Mouse (Mus musculus) forebrain, embryonic 16.5 days (tissue): ENCODE measurements around the gene Neurl1b. TPM values are rescaled to one million over a fixed set of nuclear protein-coding genes. Genes with fewer than 3 reads are reported as not detected.

ENCODE experiments used
- ATAC-seq: fragments of 200-750 bp; cut with Nextera tagmentation; 2 replicates; pipeline ENCODE4 v1.8.0; 2017; ENCODE audit warnings: mild to moderate bottlenecking, moderate library complexity
- H3K27ac ChIP-seq: fragments of 300-500 bp; sonication (generic); 2 replicates; pipeline ENCODE4 v1.5.1; 2014; ENCODE audit warnings: low read length, control low read depth
- H3K27me3 ChIP-seq: fragments of 300-500 bp; sonication (generic); replicated peaks from 2 replicates; pipeline ENCODE4 v1.6.1; 2014; ENCODE audit warnings: low read length; ENCODE audit not compliant: control insufficient read depth, insufficient read depth
- H3K36me3 ChIP-seq: fragments of 300-500 bp; sonication (generic); 2 replicates; pipeline ENCODE4 v1.6.1; 2014; ENCODE audit not compliant: control insufficient read depth, insufficient read depth
- H3K4me1 ChIP-seq: fragments of 300-500 bp; sonication (generic); replicated peaks from 2 replicates; pipeline ENCODE4 v1.6.1; 2014; ENCODE audit warnings: low read length; ENCODE audit not compliant: control insufficient read depth, insufficient read depth
- H3K4me2 ChIP-seq: fragments of 300-500 bp; sonication (generic); 2 replicates; pipeline ENCODE4 v1.6.1; 2014; ENCODE audit warnings: mild to moderate bottlenecking, low read length, control low read depth
- H3K4me3 ChIP-seq: fragments of 300-500 bp; sonication (generic); replicated peaks from 2 replicates; pipeline ENCODE4 v1.5.1; 2014; ENCODE audit warnings: mild to moderate bottlenecking, low read length, control low read depth
- H3K9ac ChIP-seq: fragments of 300-500 bp; sonication (generic); replicated peaks from 2 replicates; pipeline ENCODE4 v1.6.1; 2014; ENCODE audit warnings: low read depth, low read length, control low read depth
- H3K9me3 ChIP-seq: fragments of 300-500 bp; sonication (generic); 2 replicates; pipeline ENCODE4 v1.6.1; 2016; ENCODE audit warnings: low read length; ENCODE audit not compliant: control insufficient read depth
- WGBS: fragments of 180-500 bp; shearing (Covaris S2); extraction: QIAGEN DNeasy Blood & Tissue Kit; methylation state at CpG from one replicate; pipeline ENCODE4 v1.1.7; 2014; 5-methylcytosine and 5-hydroxymethylcytosine counted together
- polyA plus RNA-seq: library from polyadenylated mRNA; unstranded; fragments of >200 nt; fragmentation: Nextera tagmentation; extraction: Ambion mirVana; gene quantifications from 2 replicates; pipeline ENCODE4 v1.2.1, GENCODE M21; 2015

Neurl1b gene
- polyA plus RNA-seq, 1 experiment from 2014 or later = 4.1 TPM

- ATAC-seq = no peak
- H3K4me1 ChIP-seq = no peaks in the 10 kb centered on the region
- no peaks in the 10 kb centered on the region for H3K36me3 ChIP-seq
- WGBS = 66% methylated on average over 2 of the region's 2 CpGs
- H3K27me3 ChIP-seq = no peaks in the 10 kb centered on the region
- no peak overlapping the region for H3K4me3 ChIP-seq
- H3K9ac ChIP-seq = no peak overlapping the region
- H3K27ac ChIP-seq = no peak overlapping the region
- 0 out of 2 replicates have a peak, but pooled peaks cover 2% of the 10 kb centered on the region for H3K9me3 ChIP-seq
- H3K4me2 ChIP-seq = no peak overlapping the region
Measured at GRCm38 (mm10) chr17:26490910-26491309, 76.3 kb downstream of the Neurl1b start.

- WGBS = 89% methylated on average over 3 of the region's 3 CpGs
- 0 out of 2 replicates have a peak, but pooled peaks cover 2% of the 10 kb centered on the region for H3K9me3 ChIP-seq
Measured at GRCm38 (mm10) chr17:26492246-26492645, 77.6 kb downstream of the Neurl1b start.

DNA sequence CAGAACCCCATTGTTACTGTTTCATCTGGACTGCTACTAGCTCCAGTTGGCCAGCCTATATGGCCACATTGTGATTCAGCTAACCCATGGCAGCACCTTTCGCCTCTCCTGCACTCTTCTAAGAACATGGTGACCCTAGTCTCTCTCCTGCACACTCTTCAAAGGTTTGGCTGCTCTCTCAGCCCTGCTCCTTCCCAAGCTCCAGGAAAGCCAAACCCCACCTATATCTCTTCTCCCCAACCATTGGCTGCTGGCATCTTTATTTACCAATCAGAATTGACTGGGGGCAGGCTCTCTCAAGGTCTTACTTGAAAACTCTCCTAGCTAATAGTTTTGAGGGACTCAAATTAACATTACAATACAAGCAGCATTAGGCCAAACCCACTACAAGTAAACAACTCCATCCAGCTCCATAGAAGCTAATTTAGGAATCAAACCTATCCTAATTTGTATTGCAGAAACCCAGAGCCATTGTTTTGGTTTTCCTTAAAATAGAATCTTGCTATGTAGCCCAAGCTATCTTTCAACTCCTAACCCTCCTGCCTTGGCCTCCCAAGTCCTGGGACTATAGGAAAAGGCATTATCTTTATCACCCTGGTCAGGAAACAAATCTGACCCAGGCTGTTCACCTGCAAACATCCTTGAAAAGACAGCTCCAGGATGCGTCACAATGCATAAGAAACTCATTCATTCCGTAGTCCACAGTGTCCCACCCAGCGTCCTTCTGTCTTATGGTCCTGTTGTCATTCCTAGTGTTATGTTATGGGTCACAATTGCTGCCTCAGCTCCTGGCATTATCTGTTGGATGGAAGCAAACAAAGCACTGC lies 80.2 kb downstream of the Neurl1b start:
- no peaks in the 10 kb centered on the region for H3K4me1 ChIP-seq
- H3K27me3 ChIP-seq = no peaks in the 10 kb centered on the region
- WGBS = 87% methylated on average over 4 of the region's 4 CpGs
- no peak overlapping the region for H3K4me3 ChIP-seq
- no peak overlapping the region for H3K27ac ChIP-seq
- no peak overlapping the region for H3K4me2 ChIP-seq
- no peaks in the 10 kb centered on the region for H3K36me3 ChIP-seq
- ATAC-seq = no peak
- no peak overlapping the region for H3K9ac ChIP-seq
- 0 out of 2 replicates have a peak, but pooled peaks cover 2% of the 10 kb centered on the region for H3K9me3 ChIP-seq

More at GRCm38 (mm10) chr17:26492246-26492645, 77.6 kb downstream of the Neurl1b start:
- Histone ChIP-seq H3K4me1 (no peaks in the 10 kb centered on the region), H3K27ac (no peak overlapping the region), H3K27me3 (no peaks in the 10 kb centered on the region), H3K4me3 (no peak overlapping the region), H3K9ac (no peak overlapping the region), H3K36me3 (no peaks in the 10 kb centered on the region), H3K4me2 (no peak overlapping the region)
- ATAC-seq = no peak

Other genes with a start within 250 kb of the Neurl1b start
- not detected in 2 replicates for gene Pdia2, start 215.7 kb upstream of the Neurl1b start, polyA plus RNA-seq
- 5.9 and 9.5 TPM in 2 replicates for gene Rgs11, start 211.9 kb upstream of the Neurl1b start, polyA plus RNA-seq
- 40.9 and 69.2 TPM in 2 replicates for gene Arhgdig, start 207.0 kb upstream of the Neurl1b start, polyA plus RNA-seq
- gene Fam234a, start 170.6 kb upstream of the Neurl1b start, polyA plus RNA-seq = 23.9 and 25.5 TPM in 2 replicates
- gene Luc7l, start 161.9 kb upstream of the Neurl1b start, polyA plus RNA-seq = 123 and 124 TPM in 2 replicates
- gene Ergic1, start 146.7 kb downstream of the Neurl1b start, polyA plus RNA-seq = 102 and 113 TPM in 2 replicates
- gene Dusp1, start 147.3 kb downstream of the Neurl1b start, polyA plus RNA-seq = 44.1 and 47.8 TPM in 2 replicates
- gene Atp6v0e, start 248.4 kb downstream of the Neurl1b start, polyA plus RNA-seq = 129 and 146 TPM in 2 replicates